Mouse (Mus musculus) embryo, embryonic 11.5 days (tissue): ENCODE data around the gene Mettl1.

Experiments used
- DNase-seq: peaks from one replicate; pipeline ENCODE4 v3.0.0-alpha.2; 2012; ENCODE audit warnings: low read depth, low spot score

The Mettl1 gene

GRCm38 (mm10) chr10:127083292-127083914, 42.2 kb downstream of the Mettl1 start:
- DNase-seq = no peak

GRCm38 (mm10) chr10:127083915-127084306, 42.7 kb downstream of the Mettl1 start:
- no peak for DNase-seq

DNA sequence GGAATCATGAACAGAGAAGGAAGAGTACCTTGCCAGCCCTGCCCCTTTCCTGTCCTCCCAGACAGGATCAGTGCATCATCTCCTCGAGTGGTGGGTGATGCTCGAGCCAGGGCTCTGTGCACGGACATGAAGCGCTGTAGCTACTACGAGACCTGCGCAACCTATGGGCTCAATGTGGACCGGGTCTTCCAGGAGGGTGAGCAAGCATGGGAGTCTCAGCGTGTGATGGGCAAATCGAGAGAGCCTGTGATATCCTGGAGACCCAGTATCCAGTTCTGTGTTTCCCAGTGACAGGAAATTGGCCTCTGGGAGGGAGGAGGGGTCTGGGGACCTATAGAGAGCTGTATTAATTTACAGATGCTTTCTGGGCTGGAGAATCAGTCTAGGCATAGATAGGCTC, 43.8 kb downstream of the Mettl1 start:
- DNase-seq = no peak

DNA sequence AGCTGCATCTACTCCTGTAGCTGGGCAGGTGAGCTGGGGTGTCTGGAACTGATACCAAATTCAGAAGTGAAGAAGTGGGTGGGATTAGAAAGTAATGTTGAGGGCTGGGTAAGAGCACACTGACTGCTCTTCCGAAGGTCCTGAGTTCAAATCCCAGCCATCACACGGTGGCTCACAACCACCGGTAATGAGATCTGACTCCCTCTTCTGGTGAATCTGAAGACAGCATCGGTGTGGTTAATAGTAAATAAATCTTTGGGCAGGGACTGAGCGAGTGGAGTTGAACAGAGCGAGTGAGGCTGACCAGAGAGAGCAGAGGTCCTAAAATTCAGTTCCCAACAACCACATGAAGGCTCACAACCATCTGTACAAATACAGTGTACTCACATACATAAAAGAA, 44.4 kb downstream of the Mettl1 start:
- DNase-seq = no peak

- no peak for DNase-seq
Measured at GRCm38 (mm10) chr10:127090560-127091411, 49.6 kb downstream of the Mettl1 start.

- no peak for DNase-seq
Measured at GRCm38 (mm10) chr10:127091507-127092396, 50.5 kb downstream of the Mettl1 start.

DNA sequence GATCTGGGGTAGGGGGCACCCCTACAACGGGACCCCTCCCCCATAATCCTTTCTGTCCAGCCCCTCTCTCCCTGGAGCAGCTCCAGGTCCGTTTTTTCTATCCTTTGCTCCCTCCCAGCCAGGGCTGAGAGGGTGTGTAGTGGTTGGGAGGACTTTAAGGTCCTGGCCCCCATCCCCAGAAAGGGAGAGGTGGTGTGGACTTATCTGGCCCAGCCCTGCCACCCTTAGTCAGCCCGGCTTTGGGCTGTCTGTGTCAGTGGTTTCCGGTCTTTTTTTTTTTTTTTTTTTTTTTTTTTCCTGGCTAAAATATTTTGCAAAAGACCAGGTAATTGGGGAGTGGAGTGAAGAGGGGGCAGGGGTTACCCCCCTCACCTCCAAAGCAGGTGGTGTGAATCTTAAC, 51.5 kb downstream of the Mettl1 start:
- no peak for DNase-seq

- DNase-seq = no peak
Measured at GRCm38 (mm10) chr10:127094382-127094802, 53.2 kb downstream of the Mettl1 start.
